Mouse (Mus musculus) limb, embryonic 10.5 days (tissue): ENCODE measurements around the gene Raph1. TPM values are rescaled to one million over a fixed set of nuclear protein-coding genes. Genes with fewer than 3 reads are reported as not detected.
A peak's percentile ranks its signal among the peaks of the same experiment; 100 is the strongest.

Experiments used
- DNase-seq: peaks from one replicate; pipeline ENCODE4 v3.0.0-alpha.2; 2017; ENCODE audit warnings: low spot score
- H3K27ac ChIP-seq: fragments of 300-500 bp; sonication (generic); 2 replicates; pipeline ENCODE4 v1.5.1; 2016; ENCODE audit warnings: mild to moderate bottlenecking
- H3K27me3 ChIP-seq: fragments of 300-500 bp; sonication (generic); 2 replicates; pipeline ENCODE4 v1.6.1; 2016; ENCODE audit warnings: low read depth, mild to moderate bottlenecking; ENCODE audit not compliant: poor library complexity, severe bottlenecking
- H3K36me3 ChIP-seq: fragments of 300-500 bp; sonication (generic); 2 replicates; pipeline ENCODE4 v1.6.1; 2016; ENCODE audit warnings: mild to moderate bottlenecking, moderate library complexity
- H3K4me1 ChIP-seq: fragments of 300-500 bp; sonication (generic); 2 replicates; pipeline ENCODE4 v1.6.1; 2016
- H3K4me3 ChIP-seq: fragments of 300-500 bp; sonication (generic); 2 replicates; pipeline ENCODE4 v1.5.1; 2016; ENCODE audit warnings: mild to moderate bottlenecking, moderate library complexity
- H3K9me3 ChIP-seq: fragments of 300-500 bp; sonication (generic); replicated peaks from 2 replicates; pipeline ENCODE4 v1.6.1; 2016; ENCODE audit warnings: mild to moderate bottlenecking
- WGBS: fragments of 180-500 bp; shearing (Covaris S2); methylation state at CpG from one replicate; pipeline ENCODE4 v1.1.7; 2016; 5-methylcytosine and 5-hydroxymethylcytosine counted together
- polyA plus RNA-seq: library from polyadenylated mRNA; unstranded; fragments of >200 nt; fragmentation: Nextera tagmentation; extraction: Ambion mirVana; gene quantifications from 2 replicates; pipeline ENCODE4 v1.2.1, GENCODE M21; 2016

Gene Raph1
- polyA plus RNA-seq, 1 experiment from 2014 or later: 22.7 TPM

GRCm38 (mm10) chr1:60588887-60589629, 22.2 kb upstream of the Raph1 start:
- 67% methylated on average over 4 of the region's 4 CpGs for WGBS
- no peak for DNase-seq
- no peaks in the 10 kb centered on the region for H3K27me3 ChIP-seq
- no peak overlapping the region for H3K4me3 ChIP-seq
- H3K36me3 ChIP-seq: no peaks in the 10 kb centered on the region
- no peaks in the 10 kb centered on the region for H3K4me1 ChIP-seq
- no peaks in the 10 kb centered on the region for H3K9me3 ChIP-seq
- no peak overlapping the region for H3K27ac ChIP-seq

- WGBS: 95% methylated on average over 8 of the region's 8 CpGs
- DNase-seq: no peak
Measured at GRCm38 (mm10) chr1:60580990-60581389, 14.1 kb upstream of the Raph1 start.

GRCm38 (mm10) chr1:60579886-60580285, 13.0 kb upstream of the Raph1 start:
- Histone ChIP-seq H3K4me1 (no peaks in the 10 kb centered on the region), H3K36me3 (no peaks in the 10 kb centered on the region), H3K9me3 (no peaks in the 10 kb centered on the region), H3K4me3 (no peak overlapping the region), H3K27ac (no peak overlapping the region), H3K27me3 (no peaks in the 10 kb centered on the region)
- DNase-seq: no peak
- 86% methylated on average over 1 of the region's 1 CpGs for WGBS

More at GRCm38 (mm10) chr1:60580990-60581389, 14.1 kb upstream of the Raph1 start:
- no peaks in the 10 kb centered on the region for H3K27me3 ChIP-seq
- no peak overlapping the region for H3K4me3 ChIP-seq
- no peak overlapping the region for H3K27ac ChIP-seq
- no peaks in the 10 kb centered on the region for H3K4me1 ChIP-seq
- H3K9me3 ChIP-seq: no peaks in the 10 kb centered on the region
- no peaks in the 10 kb centered on the region for H3K36me3 ChIP-seq

- 78% methylated on average over 3 of the region's 3 CpGs for WGBS
- no peak overlapping the region for H3K4me3 ChIP-seq
- no peaks in the 10 kb centered on the region for H3K4me1 ChIP-seq
- no peak overlapping the region for H3K27ac ChIP-seq
- H3K27me3 ChIP-seq: no peaks in the 10 kb centered on the region
- H3K9me3 ChIP-seq: no peaks in the 10 kb centered on the region
- no peak for DNase-seq
- H3K36me3 ChIP-seq: no peaks in the 10 kb centered on the region
Measured at GRCm38 (mm10) chr1:60572699-60573098, 5.8 kb upstream of the Raph1 start.

GRCm38 (mm10) chr1:60569741-60570140, 2.8 kb upstream of the Raph1 start:
- Histone ChIP-seq H3K27me3 (no peaks in the 10 kb centered on the region), H3K27ac (no peak overlapping the region), H3K36me3 (no peaks in the 10 kb centered on the region), H3K4me3 (no peak overlapping the region), H3K9me3 (no peaks in the 10 kb centered on the region), H3K4me1 (peaks cover 10% of the 10 kb centered on the region; the same call in 1 of the 2 replicates)
- WGBS: 95% methylated on average over 7 of the region's 7 CpGs
- no peak for DNase-seq

- Histone ChIP-seq H3K4me1 (peaks cover 11% of the 10 kb centered on the region; the same call in 1 of the 2 replicates), H3K36me3 (no peaks in the 10 kb centered on the region), H3K27me3 (no peaks in the 10 kb centered on the region), H3K27ac (no peak overlapping the region), H3K4me3 (no peak overlapping the region), H3K9me3 (no peaks in the 10 kb centered on the region)
- WGBS: 63% methylated on average over 5 of the region's 5 CpGs
- DNase-seq: no peak
Measured at GRCm38 (mm10) chr1:60569210-60569609, 2.3 kb upstream of the Raph1 start.

- no peaks in the 10 kb centered on the region for H3K9me3 ChIP-seq
- H3K4me3 ChIP-seq: peak overlapping the region; percentile 96
- DNase-seq: no peak
- H3K4me1 ChIP-seq: peaks cover 11% of the 10 kb centered on the region; the same call in 1 of the 2 replicates
- H3K36me3 ChIP-seq: peaks cover 1% of the 10 kb centered on the region
- no peaks in the 10 kb centered on the region for H3K27me3 ChIP-seq
- peak overlapping the region; percentile 97 for H3K27ac ChIP-seq
- WGBS: 23% methylated on average over 5 of the region's 5 CpGs
Measured at GRCm38 (mm10) chr1:60567321-60567720, 417 bp upstream of the Raph1 start.

- H3K4me3 ChIP-seq: peak overlapping the region; percentile 96
- no peaks in the 10 kb centered on the region for H3K9me3 ChIP-seq
- no peak for DNase-seq
- H3K27me3 ChIP-seq: no peaks in the 10 kb centered on the region
- WGBS: under 1% methylated on average over 56 of the region's 56 CpGs
- peak overlapping the region; percentile 97 for H3K27ac ChIP-seq
- peaks cover 13% of the 10 kb centered on the region for H3K36me3 ChIP-seq
- H3K4me1 ChIP-seq: peaks cover 11% of the 10 kb centered on the region; the same call in 1 of the 2 replicates
Measured at GRCm38 (mm10) chr1:60565931-60566630, 823 bp downstream of the Raph1 start.

GRCm38 (mm10) chr1:60565270-60565920, 1.5 kb downstream of the Raph1 start:
- H3K27ac ChIP-seq: peak overlapping the region; percentile 97
- WGBS: 4% methylated on average over 13 of the region's 13 CpGs
- DNase-seq: peak; percentile 50
- H3K36me3 ChIP-seq: peaks cover 20% of the 10 kb centered on the region
- no peaks in the 10 kb centered on the region for H3K9me3 ChIP-seq
- H3K4me3 ChIP-seq: peak overlapping the region; percentile 96
- H3K4me1 ChIP-seq: peaks cover 11% of the 10 kb centered on the region; the same call in 1 of the 2 replicates
- no peaks in the 10 kb centered on the region for H3K27me3 ChIP-seq

- H3K27ac ChIP-seq: no peak overlapping the region
- no peaks in the 10 kb centered on the region for H3K27me3 ChIP-seq
- 89% methylated on average over 5 of the region's 5 CpGs for WGBS
- no peak for DNase-seq
- H3K4me1 ChIP-seq: peaks cover 11% of the 10 kb centered on the region; the same call in 1 of the 2 replicates
- H3K4me3 ChIP-seq: peak overlapping the region; percentile 96
- peaks cover 20% of the 10 kb centered on the region for H3K36me3 ChIP-seq
- H3K9me3 ChIP-seq: no peaks in the 10 kb centered on the region
Measured at GRCm38 (mm10) chr1:60564691-60565090, 2.2 kb downstream of the Raph1 start.

- no peak overlapping the region for H3K27ac ChIP-seq
- H3K4me1 ChIP-seq: peaks cover 11% of the 10 kb centered on the region; the same call in 1 of the 2 replicates
- no peak overlapping the region for H3K4me3 ChIP-seq
- DNase-seq: no peak
- peaks cover 24% of the 10 kb centered on the region for H3K36me3 ChIP-seq
- no peaks in the 10 kb centered on the region for H3K9me3 ChIP-seq
- no peaks in the 10 kb centered on the region for H3K27me3 ChIP-seq
Measured at GRCm38 (mm10) chr1:60563021-60563420, 3.9 kb downstream of the Raph1 start.

GRCm38 (mm10) chr1:60543681-60544080, 23.2 kb downstream of the Raph1 start:
- DNase-seq: no peak
- H3K4me1 ChIP-seq: no peaks in the 10 kb centered on the region
- H3K27me3 ChIP-seq: no peaks in the 10 kb centered on the region
- 0 out of 2 replicates have a peak, but pooled peaks cover 4% of the 10 kb centered on the region for H3K9me3 ChIP-seq
- peaks cover 12% of the 10 kb centered on the region for H3K36me3 ChIP-seq
- WGBS: 36% methylated on average over 1 of the region's 1 CpGs
- no peak overlapping the region for H3K27ac ChIP-seq
- H3K4me3 ChIP-seq: no peak overlapping the region

GRCm38 (mm10) chr1:60539272-60539671, 27.6 kb downstream of the Raph1 start:
- no peaks in the 10 kb centered on the region for H3K36me3 ChIP-seq
- H3K4me1 ChIP-seq: no peaks in the 10 kb centered on the region
- no peak overlapping the region for H3K4me3 ChIP-seq
- no peak overlapping the region for H3K27ac ChIP-seq
- H3K27me3 ChIP-seq: no peaks in the 10 kb centered on the region
- H3K9me3 ChIP-seq: no peaks in the 10 kb centered on the region
- WGBS: 97% methylated on average over 3 of the region's 3 CpGs
- no peak for DNase-seq
